Mouse (Mus musculus) forebrain, embryonic 14.5 days (tissue): Measurements from ENCODE around the gene Oasl2. TPM values are rescaled to one million over a fixed set of nuclear protein-coding genes. Genes with fewer than 3 reads are reported as not detected.

Experiments
- microRNA-seq: library from miRNA; unstranded; fragments of <30 nt; microRNA quantifications from one replicate; pipeline ENCODE4, GENCODE M21; 2016
- polyA plus RNA-seq: library from polyadenylated mRNA; unstranded; fragments of >200 nt; fragmentation: Nextera tagmentation; extraction: Ambion mirVana; gene quantifications from 2 replicates; pipeline ENCODE4 v1.2.1, GENCODE M21; 2014

Gene Oasl2
- polyA plus RNA-seq, 1 experiment from 2014 or later = 2.3 TPM

Small RNAs within 50 kb of the gene (microRNA-seq; reads per million reads assigned to microRNA genes)
- gene Mir6240 = 2.1 reads per million, percentile 12 among the genes with 10 or more reads in this experiment

Other genes starting within 250 kb of the Oasl2 start
- gene Trpv4, start 238.5 kb upstream of the Oasl2 start, polyA plus RNA-seq = 0.55 and 0.79 TPM in 2 replicates
- gene Gltp, start 206.0 kb upstream of the Oasl2 start, polyA plus RNA-seq = 31.2 and 32.4 TPM in 2 replicates
- 7.1 and 10.4 TPM in 2 replicates for gene Tchp, start 189.2 kb upstream of the Oasl2 start, polyA plus RNA-seq
- 25.8 and 32.3 TPM in 2 replicates for gene Ankrd13a, start 122.3 kb upstream of the Oasl2 start, polyA plus RNA-seq
- 29.1 and 36.3 TPM in 2 replicates for gene Git2, start 121.4 kb upstream of the Oasl2 start, polyA plus RNA-seq
- gene 1500011B03Rik, start 73.5 kb upstream of the Oasl2 start, polyA plus RNA-seq = 255 and 273 TPM in 2 replicates
- not detected in 2 replicates for gene 4930519G04Rik, start 43.3 kb upstream of the Oasl2 start, polyA plus RNA-seq
- gene Gm9936, start 38.3 kb upstream of the Oasl2 start, polyA plus RNA-seq = 1.8 and 2.4 TPM in 2 replicates
- gene Oasl1, start 26.3 kb downstream of the Oasl2 start, polyA plus RNA-seq = 0.10 and 0.28 TPM in 2 replicates
- gene 2210016L21Rik, start 45.2 kb downstream of the Oasl2 start, polyA plus RNA-seq = 90.5 and 95.3 TPM in 2 replicates
- gene Hnf1a, start 74.2 kb downstream of the Oasl2 start, polyA plus RNA-seq = not detected in 2 replicates
- 20.3 and 24.0 TPM in 2 replicates for gene Sppl3, start 114.2 kb downstream of the Oasl2 start, polyA plus RNA-seq
- gene Gm10401, start 201.4 kb downstream of the Oasl2 start, polyA plus RNA-seq = 39.4 and 50.4 TPM in 2 replicates
- 17.7 and 18.8 TPM in 2 replicates for gene Acads, start 222.4 kb downstream of the Oasl2 start, polyA plus RNA-seq
- gene Unc119b, start 238.0 kb downstream of the Oasl2 start, polyA plus RNA-seq = 35.4 and 37.8 TPM in 2 replicates